Mouse (Mus musculus): ENCODE data around the gene 3110070M22Rik. TPM values are rescaled to one million over a fixed set of nuclear protein-coding genes. Genes with fewer than 3 reads are reported as not detected.
"Not testable (repeated sequence)": the region's sequence is repeated elsewhere in the genome, so short reads cannot be mapped to it uniquely, and the experiment has no call there.

Gene 3110070M22Rik
- polyA plus RNA-seq (2014; fragmentation: Nextera tagmentation; extraction: Ambion mirVana): 0.40 and 4.1 TPM in 2 replicates

DNA sequence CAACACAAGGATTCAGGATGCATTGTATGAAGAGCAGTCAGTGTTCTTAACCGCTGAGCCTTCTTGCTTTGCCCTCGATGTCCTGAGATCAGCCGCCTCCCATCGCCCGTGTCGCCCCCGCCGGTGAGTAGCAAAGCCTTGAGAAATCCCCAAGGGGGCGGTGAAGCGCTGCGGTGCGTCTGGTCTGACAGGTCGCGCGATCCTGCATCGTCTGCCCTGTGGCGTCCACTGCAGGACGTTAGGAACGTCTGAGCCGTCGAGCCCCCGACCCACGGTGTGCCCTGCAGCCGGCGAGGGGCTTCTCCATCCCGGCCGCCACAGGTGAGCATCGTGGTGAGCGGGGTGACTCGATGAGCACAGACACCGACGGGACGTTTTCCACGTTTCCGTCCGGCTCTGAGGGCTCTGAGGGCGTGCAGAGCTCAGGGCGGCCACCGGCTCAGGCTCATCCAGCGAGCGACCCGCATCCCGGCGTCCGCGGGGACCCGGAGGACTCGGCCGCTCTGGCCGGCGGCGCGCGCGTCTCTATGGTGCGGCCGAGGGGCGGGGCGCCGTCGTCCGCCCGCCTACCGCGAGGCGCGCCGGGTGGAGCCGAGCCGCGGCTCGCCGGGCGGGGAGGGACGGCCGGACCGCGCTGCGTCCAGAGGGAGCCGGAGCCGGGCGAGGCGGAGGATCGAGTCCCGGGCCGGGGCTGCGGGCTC lies at the start of gene 3110070M22Rik, which contains the start of gene Tmem267:
3110070M22Rik (minus strand) TSS at position 504 of the 701 bp plus-strand sequence.
Tmem267 (plus strand) TSS at position 160 of the 701 bp plus-strand sequence.
- peaks cover 32% of the 10 kb centered on the region for H3K36me3 ChIP-seq (ENCODE audit: control insufficient read depth, insufficient read depth, low read length)
- no peak for ATAC-seq
- no peak within 1 kb of the TSS; the same call in 1 of the 2 replicates for H3K27ac ChIP-seq (ENCODE audit: low read depth, low read length)
- no peak within 1 kb of the TSS for H3K4me3 ChIP-seq (ENCODE audit: low read depth, low read length)
- 61% methylated on average over 87 of the region's 87 CpGs for WGBS
- no peaks in the 10 kb centered on the region for H3K27me3 ChIP-seq (replicated peaks; ENCODE audit: control insufficient read depth, insufficient read depth, low read length)
- no peak within 1 kb of the TSS; the same call in 1 of the 2 replicates for H3K9ac ChIP-seq (ENCODE audit: low read length)
- peaks cover 4% of the 10 kb centered on the region; the same call in 1 of the 2 replicates for H3K9me3 ChIP-seq (replicated peaks; ENCODE audit: control insufficient read depth, low read length)
- H3K4me2 ChIP-seq (ENCODE audit: low read length): no peak within 1 kb of the TSS
- no peaks in the 10 kb centered on the region for H3K4me1 ChIP-seq (ENCODE audit: control insufficient read depth, insufficient read depth, low read length)
- peak; percentile 91 for DNase-seq (ENCODE audit: low spot score)

DNA sequence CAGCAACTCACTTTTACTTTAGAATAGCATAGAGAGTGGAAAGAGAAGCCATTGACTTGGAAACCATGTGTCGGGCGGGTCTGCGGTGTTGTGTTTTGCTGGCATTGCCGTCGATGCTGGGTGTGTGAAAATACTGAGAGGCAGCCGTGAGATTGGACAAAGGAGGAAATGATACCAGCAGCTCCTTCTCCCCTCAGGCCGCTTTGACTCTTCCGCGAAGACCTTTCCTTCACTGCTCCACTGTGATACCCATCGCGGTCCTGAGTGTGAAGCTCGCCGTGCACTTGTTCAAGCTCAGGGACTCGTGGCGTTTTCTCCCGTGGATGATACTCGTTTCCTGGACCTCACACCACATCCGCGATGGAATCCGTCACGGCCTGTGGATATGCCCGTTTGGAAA lies 6.8 kb upstream of the 3110070M22Rik start:
- H3K4me3 ChIP-seq (ENCODE audit: low read depth, low read length); H3K9me3 ChIP-seq (replicated peaks; ENCODE audit: control insufficient read depth, low read length); H3K4me2 ChIP-seq (ENCODE audit: low read length); H3K27ac ChIP-seq (ENCODE audit: low read depth, low read length); ATAC-seq; H3K36me3 ChIP-seq (ENCODE audit: control insufficient read depth, insufficient read depth, low read length); H3K4me1 ChIP-seq (ENCODE audit: control insufficient read depth, insufficient read depth, low read length); DNase-seq (ENCODE audit: low spot score); H3K9ac ChIP-seq (ENCODE audit: low read length); H3K27me3 ChIP-seq (replicated peaks; ENCODE audit: control insufficient read depth, insufficient read depth, low read length): not testable (repeated sequence)
- 96% methylated on average over 10 of the region's 22 CpGs for WGBS

DNA sequence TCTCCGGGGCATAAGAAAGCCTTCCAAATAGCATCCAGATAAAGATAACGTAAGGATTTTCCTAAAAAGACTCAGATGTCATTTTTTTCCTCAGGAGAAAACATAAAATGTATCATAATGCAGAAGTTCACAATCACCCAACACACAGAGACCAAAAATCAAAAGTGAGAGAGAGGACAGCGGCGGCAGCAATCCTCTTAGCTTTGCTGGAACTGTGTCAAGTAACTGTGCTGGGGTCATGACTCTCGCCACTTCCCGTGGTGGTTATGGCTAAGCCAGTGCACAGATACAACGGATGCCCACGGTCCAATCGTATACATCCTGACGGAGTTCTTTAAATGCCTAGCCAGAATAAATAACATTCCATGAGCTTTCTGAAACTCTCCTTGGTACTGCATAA lies 3.9 kb upstream of the 3110070M22Rik start:
- H3K27me3 ChIP-seq (replicated peaks; ENCODE audit: control insufficient read depth, insufficient read depth, low read length); H3K9me3 ChIP-seq (replicated peaks; ENCODE audit: control insufficient read depth, low read length); H3K27ac ChIP-seq (ENCODE audit: low read depth, low read length); H3K9ac ChIP-seq (ENCODE audit: low read length); H3K4me3 ChIP-seq (ENCODE audit: low read depth, low read length); H3K4me2 ChIP-seq (ENCODE audit: low read length); H3K36me3 ChIP-seq (ENCODE audit: control insufficient read depth, insufficient read depth, low read length); ATAC-seq; DNase-seq (ENCODE audit: low spot score); H3K4me1 ChIP-seq (ENCODE audit: control insufficient read depth, insufficient read depth, low read length): not testable (repeated sequence)
- WGBS: 91% methylated on average over 10 of the region's 10 CpGs

DNA sequence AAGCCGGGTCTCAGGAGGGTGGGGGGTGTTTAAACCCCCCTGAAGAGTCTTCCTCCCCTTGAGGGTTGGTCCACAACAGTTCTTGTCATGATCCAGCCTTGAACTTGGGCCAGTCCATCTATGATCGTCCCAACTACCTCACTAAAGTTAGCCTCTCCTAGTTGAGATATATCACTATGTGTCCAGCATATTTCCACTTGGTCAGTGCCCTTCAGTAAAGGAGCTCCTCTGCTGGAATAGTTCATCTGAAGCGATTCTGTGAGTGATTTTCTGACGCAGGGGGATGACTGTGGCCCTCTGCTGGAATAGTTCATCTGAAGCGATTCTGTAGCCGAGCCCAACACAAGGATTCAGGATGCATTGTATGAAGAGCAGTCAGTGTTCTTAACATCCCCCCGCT lies 829 bp downstream of the 3110070M22Rik start:
- Histone ChIP-seq H3K9ac (ENCODE audit: low read length) (no peak overlapping the region), H3K4me3 (ENCODE audit: low read depth, low read length) (no peak overlapping the region), H3K27me3 (replicated peaks; ENCODE audit: control insufficient read depth, insufficient read depth, low read length) (no peaks in the 10 kb centered on the region), H3K4me1 (ENCODE audit: control insufficient read depth, insufficient read depth, low read length) (no peaks in the 10 kb centered on the region), H3K27ac (ENCODE audit: low read depth, low read length) (no peak overlapping the region), H3K4me2 (ENCODE audit: low read length) (no peak overlapping the region), H3K9me3 (replicated peaks; ENCODE audit: control insufficient read depth, low read length) (peaks cover 4% of the 10 kb centered on the region; the same call in 1 of the 2 replicates), H3K36me3 (ENCODE audit: control insufficient read depth, insufficient read depth, low read length) (peaks cover 37% of the 10 kb centered on the region)
- 39% methylated on average over 7 of the region's 7 CpGs for WGBS
- DNase-seq (ENCODE audit: low spot score): no peak
- no peak for ATAC-seq

DNA sequence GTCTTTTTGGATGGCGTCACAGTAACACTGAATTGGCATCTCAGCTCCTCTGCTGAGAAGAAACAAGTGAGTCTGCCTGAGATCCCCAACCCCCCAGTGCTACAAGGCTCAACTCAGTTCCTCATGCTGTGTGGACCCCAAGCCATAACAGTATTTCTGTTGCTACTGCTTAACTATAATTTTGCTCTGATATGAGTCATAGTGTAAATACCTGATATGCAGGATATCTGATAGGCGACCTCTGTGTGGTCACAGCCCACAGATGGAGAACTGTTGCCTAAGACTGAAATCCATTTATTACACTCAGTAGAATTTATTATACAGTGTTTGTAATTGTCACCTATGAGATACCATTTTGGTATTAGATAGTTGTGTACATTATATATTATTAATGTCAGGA lies 10.4 kb downstream of the 3110070M22Rik start:
- no peaks in the 10 kb centered on the region for H3K4me1 ChIP-seq (ENCODE audit: control insufficient read depth, insufficient read depth, low read length)
- 98% methylated on average over 2 of the region's 2 CpGs for WGBS
- no peaks in the 10 kb centered on the region for H3K27me3 ChIP-seq (replicated peaks; ENCODE audit: control insufficient read depth, insufficient read depth, low read length)
- no peak overlapping the region for H3K4me2 ChIP-seq (ENCODE audit: low read length)
- H3K27ac ChIP-seq (ENCODE audit: low read depth, low read length): no peak overlapping the region
- no peak overlapping the region for H3K9ac ChIP-seq (ENCODE audit: low read length)
- DNase-seq (ENCODE audit: low spot score) (no peak), ATAC-seq (no peak)
- H3K4me3 ChIP-seq (ENCODE audit: low read depth, low read length): no peak overlapping the region
- no peaks in the 10 kb centered on the region for H3K9me3 ChIP-seq (replicated peaks; ENCODE audit: control insufficient read depth, low read length)
- H3K36me3 ChIP-seq (ENCODE audit: control insufficient read depth, insufficient read depth, low read length): peaks cover 84% of the 10 kb centered on the region

DNA sequence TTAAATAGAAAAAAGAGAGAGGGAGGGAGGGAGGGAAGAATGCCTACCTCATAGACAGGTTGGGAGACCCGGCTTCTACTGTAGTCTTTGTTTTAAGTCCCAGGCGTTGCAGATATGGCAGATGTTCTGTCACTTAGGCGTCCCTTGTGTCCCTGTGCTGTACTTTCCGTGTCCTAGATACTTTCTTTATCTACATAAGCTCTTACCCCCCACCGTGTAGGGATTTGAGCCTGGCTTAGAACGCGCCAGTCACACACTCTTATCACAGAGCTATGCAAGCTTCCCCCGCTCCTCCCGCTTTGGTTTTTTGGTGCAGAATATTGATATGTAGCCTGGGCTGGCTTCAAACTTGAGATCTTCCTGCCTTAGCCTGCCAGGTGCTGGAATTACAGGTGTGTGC lies 11.6 kb downstream of the 3110070M22Rik start:
- no peak overlapping the region for H3K4me3 ChIP-seq (ENCODE audit: low read depth, low read length)
- 87% methylated on average over 9 of the region's 9 CpGs for WGBS

DNA sequence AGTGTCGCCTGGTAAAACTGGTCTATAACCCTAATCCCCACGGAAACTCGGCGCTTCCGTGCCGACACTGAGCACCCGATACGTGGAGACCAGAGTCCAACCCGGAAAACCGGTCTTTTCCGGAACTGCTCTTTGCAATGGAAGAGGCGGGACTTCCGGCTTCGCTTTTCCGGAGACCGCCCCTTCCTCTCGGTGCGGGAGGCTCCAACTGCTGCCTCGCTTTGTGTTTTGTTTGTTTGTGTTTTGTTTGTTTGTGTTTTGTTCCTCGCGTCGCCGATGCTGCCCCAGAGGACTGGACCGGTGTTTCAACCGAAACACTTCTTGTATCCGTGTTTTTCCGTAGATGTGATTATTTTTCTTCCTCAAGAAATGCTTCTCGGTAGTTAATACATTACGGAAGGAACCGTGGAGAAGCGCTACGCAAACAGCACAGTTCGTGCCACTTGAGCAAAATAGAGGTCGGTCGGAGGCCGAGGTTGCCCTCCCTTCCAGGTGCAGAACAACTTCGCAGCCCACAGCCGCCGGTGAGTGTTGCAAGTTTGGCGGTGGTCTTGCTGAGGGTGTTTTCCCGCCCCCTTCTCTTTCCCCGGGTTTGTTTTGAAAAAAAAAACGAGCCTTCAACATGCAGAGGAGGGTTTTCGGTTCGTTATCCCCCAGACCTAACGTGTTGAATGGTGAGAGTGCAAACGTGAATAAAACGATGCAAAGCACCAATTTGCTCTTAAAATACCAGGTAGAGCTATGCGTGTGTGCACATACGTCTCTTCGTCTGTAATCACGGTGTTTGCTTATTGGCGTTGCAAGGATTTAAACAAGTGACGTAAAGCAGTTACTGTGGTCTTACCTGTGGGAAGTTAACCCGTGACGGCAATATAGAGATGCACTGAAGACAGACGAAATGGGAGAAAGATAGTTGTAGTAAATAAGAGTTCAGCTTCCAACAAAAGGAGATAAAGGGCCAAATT lies 25.3 kb downstream of the 3110070M22Rik start, which contains the start of gene 4833420G17Rik:
4833420G17Rik (plus strand) TSS at position 173 of the 965 bp plus-strand sequence.
- Histone ChIP-seq H3K36me3 (ENCODE audit: control insufficient read depth, insufficient read depth, low read length) (peaks cover 37% of the 10 kb centered on the region), H3K9ac (ENCODE audit: low read length) (peak within 1 kb of the TSS; percentile 77), H3K4me2 (ENCODE audit: low read length) (peak within 1 kb of the TSS; percentile 81), H3K27me3 (replicated peaks; ENCODE audit: control insufficient read depth, insufficient read depth, low read length) (no peaks in the 10 kb centered on the region), H3K27ac (ENCODE audit: low read depth, low read length) (peak within 1 kb of the TSS; percentile 64), H3K9me3 (replicated peaks; ENCODE audit: control insufficient read depth, low read length) (no peaks in the 10 kb centered on the region), H3K4me3 (ENCODE audit: low read depth, low read length) (peak within 1 kb of the TSS; percentile 67), H3K4me1 (ENCODE audit: control insufficient read depth, insufficient read depth, low read length) (peaks cover 13% of the 10 kb centered on the region)
- DNase-seq (ENCODE audit: low spot score) (peak; percentile 97), ATAC-seq (peak; percentile 98)
- 3% methylated on average over 57 of the region's 57 CpGs for WGBS

More for the DNA sequence above, 11.6 kb downstream of the 3110070M22Rik start:
- no peaks in the 10 kb centered on the region for H3K9me3 ChIP-seq (replicated peaks; ENCODE audit: control insufficient read depth, low read length)
- no peak for DNase-seq (ENCODE audit: low spot score)
- no peaks in the 10 kb centered on the region for H3K4me1 ChIP-seq (ENCODE audit: control insufficient read depth, insufficient read depth, low read length)
- H3K36me3 ChIP-seq (ENCODE audit: control insufficient read depth, insufficient read depth, low read length): peaks cover 87% of the 10 kb centered on the region
- no peaks in the 10 kb centered on the region for H3K27me3 ChIP-seq (replicated peaks; ENCODE audit: control insufficient read depth, insufficient read depth, low read length)
- H3K4me2 ChIP-seq (ENCODE audit: low read length): no peak overlapping the region
- no peak for ATAC-seq
- H3K9ac ChIP-seq (ENCODE audit: low read length): no peak overlapping the region
- H3K27ac ChIP-seq (ENCODE audit: low read depth, low read length): no peak overlapping the region

DNA sequence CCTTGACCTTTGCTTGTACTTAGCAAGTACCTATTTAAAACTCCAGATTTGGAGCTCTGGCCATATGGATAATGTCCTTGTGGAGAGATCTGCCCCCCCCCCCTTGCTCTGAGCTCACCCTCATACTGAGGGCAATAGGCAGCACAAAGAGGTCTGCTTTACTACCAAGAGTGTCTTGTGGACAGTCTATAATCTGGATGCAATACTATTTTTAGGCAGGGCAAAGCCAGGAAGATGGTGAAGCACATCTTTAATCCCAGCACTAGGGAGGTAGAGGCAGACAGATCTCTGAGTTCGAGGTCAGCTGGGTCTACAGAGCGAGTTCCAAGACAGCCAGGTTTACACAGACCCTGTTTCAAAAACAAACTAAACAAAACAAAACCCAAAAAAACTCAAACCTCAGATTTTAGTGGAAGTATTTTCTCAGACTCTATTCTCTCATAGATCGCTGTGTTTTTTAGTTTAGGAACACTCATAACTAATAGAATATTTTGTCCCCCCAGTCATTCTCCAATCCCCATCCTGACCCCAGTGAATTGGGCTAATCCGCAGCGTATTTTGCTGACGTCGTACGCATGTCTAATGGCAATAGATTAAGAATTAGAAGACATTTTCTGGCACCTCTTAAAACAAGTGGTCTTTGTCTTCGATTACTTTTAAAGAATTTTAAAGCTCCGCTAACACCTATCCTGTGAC lies 26.1 kb downstream of the 3110070M22Rik start:
- ATAC-seq (peak; percentile 71), DNase-seq (ENCODE audit: low spot score) (no peak)
- H3K4me3 ChIP-seq (ENCODE audit: low read depth, low read length): peak overlapping the region; percentile 67
- peak overlapping the region; percentile 64 for H3K27ac ChIP-seq (ENCODE audit: low read depth, low read length)
- H3K9ac ChIP-seq (ENCODE audit: low read length): peak overlapping the region; percentile 77
- WGBS: 3% methylated on average over 10 of the region's 10 CpGs
- H3K36me3 ChIP-seq (ENCODE audit: control insufficient read depth, insufficient read depth, low read length): peaks cover 32% of the 10 kb centered on the region
- H3K27me3 ChIP-seq (replicated peaks; ENCODE audit: control insufficient read depth, insufficient read depth, low read length): no peaks in the 10 kb centered on the region
- H3K4me2 ChIP-seq (ENCODE audit: low read length): peak overlapping the region; percentile 81
- H3K4me1 ChIP-seq (ENCODE audit: control insufficient read depth, insufficient read depth, low read length): peaks cover 13% of the 10 kb centered on the region
- no peaks in the 10 kb centered on the region for H3K9me3 ChIP-seq (replicated peaks; ENCODE audit: control insufficient read depth, low read length)

All from forebrain, embryonic 14.5 days (tissue).